In the genomic region with DNA sequence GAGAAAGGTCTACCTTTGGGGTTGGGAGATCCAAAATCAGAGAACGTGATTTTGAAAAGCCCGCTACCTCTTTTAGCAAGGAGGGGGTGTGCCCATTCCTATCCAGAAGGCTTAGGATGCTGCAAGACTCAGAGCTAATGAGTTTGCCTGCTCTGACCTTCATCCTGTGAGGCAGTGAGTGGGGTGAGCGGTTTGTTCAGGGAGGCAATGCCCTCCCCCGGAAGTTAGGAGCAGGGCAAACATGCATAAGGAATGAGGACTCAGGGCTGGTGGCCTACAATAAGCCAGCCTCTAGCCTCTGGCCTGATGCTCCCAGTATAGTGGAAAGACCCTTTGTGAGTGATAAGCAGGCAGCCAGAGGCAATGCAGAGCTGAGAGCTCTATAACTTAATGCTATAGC, we compare ENCODE assay signal across 14 mouse cellular contexts.
"Had no signal": no experiment of that assay in that cellular context is flagged by ENCODE, and none has a peak within 500 bp of the region (broad histone marks: within the 10 kb centered on the region; RNA-seq: fewer than 3 reads in every experiment).

No protein-coding gene starts in this region.

- H3K27me3 ChIP-seq: intestine, embryonic 15.5 days; kidney, embryonic 15.5 days; liver, embryonic 13.5 days; neural tube, embryonic 13.5 days had no signal

- H3K36me3 ChIP-seq: intestine, embryonic 15.5 days; kidney, embryonic 15.5 days; liver, embryonic 13.5 days; neural tube, embryonic 13.5 days had no signal

- DNase-seq: kidney, adult 11 months; kidney, adult 8-10 months; kidney, postnatal 10 days; kidney, postnatal 36 days; liver, embryonic 13.5 days; lung, adult 2 months; lung, postnatal 14 days; lung, postnatal 4 days; thymus, adult 18-20 months; thymus, postnatal 36 days had no signal

- H3K4me2 ChIP-seq: intestine, embryonic 15.5 days; kidney, embryonic 15.5 days; liver, embryonic 13.5 days; neural tube, embryonic 13.5 days had no signal

- H3K9me3 ChIP-seq: intestine, embryonic 15.5 days; kidney, embryonic 15.5 days; neural tube, embryonic 13.5 days had no signal

- ATAC-seq: intestine, embryonic 15.5 days had no signal

- H3K9ac ChIP-seq: intestine, embryonic 15.5 days; kidney, embryonic 15.5 days; liver, embryonic 13.5 days; neural tube, embryonic 13.5 days had no signal

- H3K4me3 ChIP-seq: intestine, embryonic 15.5 days; kidney, embryonic 15.5 days; liver, embryonic 13.5 days; myocyte; neural tube, embryonic 13.5 days had no signal

- H3K27ac ChIP-seq: intestine, embryonic 15.5 days; kidney, embryonic 15.5 days; liver, embryonic 13.5 days; neural tube, embryonic 13.5 days had no signal

- H3K4me1 ChIP-seq: intestine, embryonic 15.5 days; kidney, embryonic 15.5 days; liver, embryonic 13.5 days had no signal
